Mouse (Mus musculus) midbrain, embryonic 10.5 days (tissue): ENCODE measurements around the gene Dcaf11. TPM values are rescaled to one million over a fixed set of nuclear protein-coding genes. Genes with fewer than 3 reads are reported as not detected.
A peak's percentile ranks its signal among the peaks of the same experiment; 100 is the strongest.

ENCODE experiments used
- DNase-seq: peaks from one replicate; pipeline ENCODE4 v3.0.0-alpha.2; 2017; ENCODE audit warnings: low spot score
- H3K27ac ChIP-seq: fragments of 300-500 bp; sonication (generic); replicated peaks from 2 replicates; pipeline ENCODE4 v1.5.1; 2016; ENCODE audit warnings: mild to moderate bottlenecking
- H3K27me3 ChIP-seq: fragments of 300-500 bp; sonication (generic); 2 replicates; pipeline ENCODE4 v1.6.1; 2016; ENCODE audit warnings: low read depth, mild to moderate bottlenecking; ENCODE audit not compliant: poor library complexity, severe bottlenecking
- H3K36me3 ChIP-seq: fragments of 300-500 bp; sonication (generic); 2 replicates; pipeline ENCODE4 v1.6.1; 2016; ENCODE audit warnings: mild to moderate bottlenecking, moderate library complexity
- H3K4me1 ChIP-seq: fragments of 300-500 bp; sonication (generic); 2 replicates; pipeline ENCODE4 v1.6.1; 2016
- H3K4me3 ChIP-seq: fragments of 300-500 bp; sonication (generic); 2 replicates; pipeline ENCODE4 v1.5.1; 2016; ENCODE audit warnings: mild to moderate bottlenecking, moderate library complexity
- H3K9me3 ChIP-seq: fragments of 300-500 bp; sonication (generic); replicated peaks from 2 replicates; pipeline ENCODE4 v1.6.1; 2016; ENCODE audit warnings: mild to moderate bottlenecking
- WGBS: fragments of 180-500 bp; shearing (Covaris S2); methylation state at CpG from one replicate; pipeline ENCODE4 v1.1.7; 2016; 5-methylcytosine and 5-hydroxymethylcytosine counted together
- polyA plus RNA-seq: library from polyadenylated mRNA; unstranded; fragments of >200 nt; fragmentation: Nextera tagmentation; extraction: Ambion mirVana; gene quantifications from 2 replicates; pipeline ENCODE4 v1.2.1, GENCODE M21; 2016

Dcaf11 gene
- polyA plus RNA-seq: 78.5 and 90.8 TPM in 2 replicates

- Histone ChIP-seq H3K4me1 (peaks cover 20% of the 10 kb centered on the region), H3K9me3 (no peaks in the 10 kb centered on the region), H3K27me3 (no peaks in the 10 kb centered on the region), H3K4me3 (peak within 1 kb of the TSS; percentile 73), H3K27ac (peak within 1 kb of the TSS; percentile 94), H3K36me3 (peaks cover 17% of the 10 kb centered on the region)
- WGBS: under 1% methylated on average over 27 of the region's 27 CpGs
- DNase-seq: peak; percentile 93
Observed at GRCm38 (mm10) chr14:55559799-55560201, at the start of gene Dcaf11. Gene Dcaf11 (plus strand): TSS chr14:55560006.

- no peak within 1 kb of the TSS for H3K4me3 ChIP-seq
- H3K27ac ChIP-seq: peak within 1 kb of the TSS; percentile 38; the same call in 1 of the 2 replicates
- 85% methylated on average over 18 of the region's 22 CpGs for WGBS
- peaks cover 3% of the 10 kb centered on the region; the same call in 1 of the 2 replicates for H3K36me3 ChIP-seq
- DNase-seq: no peak
- peaks cover 14% of the 10 kb centered on the region for H3K4me1 ChIP-seq
- H3K27me3 ChIP-seq: 0 out of 2 replicates have a peak, but pooled peaks cover 12% of the 10 kb centered on the region
- no peaks in the 10 kb centered on the region for H3K9me3 ChIP-seq
Observed at GRCm38 (mm10) chr14:55510125-55510731, 49.6 kb upstream of the Dcaf11 start, which contains the start of gene Cpne6. Gene Cpne6 (plus strand): TSS chr14:55510445.

GRCm38 (mm10) chr14:55511037-55511436 lies 48.8 kb upstream of the Dcaf11 start:
- WGBS: 70% methylated on average over 7 of the region's 7 CpGs
- no peak for DNase-seq
- Histone ChIP-seq H3K36me3 (peaks cover 3% of the 10 kb centered on the region; the same call in 1 of the 2 replicates), H3K4me1 (peaks cover 14% of the 10 kb centered on the region), H3K27ac (no peak overlapping the region), H3K27me3 (0 out of 2 replicates have a peak, but pooled peaks cover 13% of the 10 kb centered on the region), H3K9me3 (no peaks in the 10 kb centered on the region), H3K4me3 (no peak overlapping the region)

- Histone ChIP-seq H3K4me3 (no peak overlapping the region), H3K9me3 (no peaks in the 10 kb centered on the region), H3K36me3 (no peaks in the 10 kb centered on the region), H3K27ac (no peak overlapping the region), H3K4me1 (peaks cover 31% of the 10 kb centered on the region), H3K27me3 (peaks cover 34% of the 10 kb centered on the region)
- no peak for DNase-seq
- WGBS: 76% methylated on average over 10 of the region's 10 CpGs
Observed at GRCm38 (mm10) chr14:55513927-55514326, 45.9 kb upstream of the Dcaf11 start.

GRCm38 (mm10) chr14:55515846-55516245 lies 44.0 kb upstream of the Dcaf11 start:
- Histone ChIP-seq H3K9me3 (no peaks in the 10 kb centered on the region), H3K27me3 (peaks cover 52% of the 10 kb centered on the region), H3K27ac (no peak overlapping the region), H3K36me3 (no peaks in the 10 kb centered on the region), H3K4me1 (peaks cover 37% of the 10 kb centered on the region), H3K4me3 (no peak overlapping the region)
- WGBS: 89% methylated on average over 4 of the region's 4 CpGs
- DNase-seq: no peak

GRCm38 (mm10) chr14:55518897-55519296 lies 40.9 kb upstream of the Dcaf11 start:
- Histone ChIP-seq H3K4me1 (peaks cover 38% of the 10 kb centered on the region), H3K27ac (no peak overlapping the region), H3K4me3 (no peak overlapping the region), H3K9me3 (no peaks in the 10 kb centered on the region), H3K36me3 (no peaks in the 10 kb centered on the region), H3K27me3 (peaks cover 69% of the 10 kb centered on the region)
- WGBS: 53% methylated on average over 2 of the region's 2 CpGs
- peak; percentile 45 for DNase-seq

GRCm38 (mm10) chr14:55519604-55520003 lies 40.2 kb upstream of the Dcaf11 start:
- DNase-seq: no peak
- Histone ChIP-seq H3K9me3 (no peaks in the 10 kb centered on the region), H3K36me3 (no peaks in the 10 kb centered on the region), H3K27ac (no peak overlapping the region), H3K4me3 (no peak overlapping the region), H3K4me1 (peaks cover 38% of the 10 kb centered on the region), H3K27me3 (peaks cover 75% of the 10 kb centered on the region)
- WGBS: 64% methylated on average over 4 of the region's 4 CpGs

- under 1% methylated on average over 61 of the region's 61 CpGs for WGBS
- H3K4me1 ChIP-seq: peaks cover 38% of the 10 kb centered on the region
- peak overlapping the region; percentile 63 for H3K4me3 ChIP-seq
- no peaks in the 10 kb centered on the region for H3K36me3 ChIP-seq
- no peaks in the 10 kb centered on the region for H3K9me3 ChIP-seq
- H3K27me3 ChIP-seq: peaks cover 78% of the 10 kb centered on the region
- H3K27ac ChIP-seq: peak overlapping the region; percentile 50
- peak; percentile 53 for DNase-seq
Observed at GRCm38 (mm10) chr14:55520451-55521361, 39.1 kb upstream of the Dcaf11 start.

- H3K36me3 ChIP-seq: no peaks in the 10 kb centered on the region
- no peak overlapping the region for H3K4me3 ChIP-seq
- 65% methylated on average over 4 of the region's 4 CpGs for WGBS
- H3K27ac ChIP-seq: no peak overlapping the region
- H3K9me3 ChIP-seq: no peaks in the 10 kb centered on the region
- peaks cover 20% of the 10 kb centered on the region for H3K4me1 ChIP-seq
- peaks cover 55% of the 10 kb centered on the region for H3K27me3 ChIP-seq
- DNase-seq: no peak
Observed at GRCm38 (mm10) chr14:55524062-55524461, 35.7 kb upstream of the Dcaf11 start.

- H3K9me3 ChIP-seq: no peaks in the 10 kb centered on the region
- no peak within 1 kb of the TSS for H3K4me3 ChIP-seq
- H3K36me3 ChIP-seq: no peaks in the 10 kb centered on the region
- peaks cover 13% of the 10 kb centered on the region for H3K4me1 ChIP-seq
- no peak for DNase-seq
- 44% methylated on average over 8 of the region's 8 CpGs for WGBS
- H3K27me3 ChIP-seq: peaks cover 48% of the 10 kb centered on the region
- no peak within 1 kb of the TSS for H3K27ac ChIP-seq
Observed at GRCm38 (mm10) chr14:55524785-55525184, 35.0 kb upstream of the Dcaf11 start, which contains the start of gene Nrl. Gene Nrl (minus strand): TSS chr14:55524981.

GRCm38 (mm10) chr14:55526674-55527073 lies 33.1 kb upstream of the Dcaf11 start:
- Histone ChIP-seq H3K9me3 (no peaks in the 10 kb centered on the region), H3K36me3 (no peaks in the 10 kb centered on the region), H3K4me3 (no peak overlapping the region), H3K4me1 (no peaks in the 10 kb centered on the region), H3K27ac (no peak overlapping the region), H3K27me3 (peaks cover 36% of the 10 kb centered on the region)
- WGBS: 88% methylated on average over 2 of the region's 2 CpGs
- no peak for DNase-seq

- DNase-seq: no peak
- no peaks in the 10 kb centered on the region for H3K36me3 ChIP-seq
- peaks cover 24% of the 10 kb centered on the region for H3K27me3 ChIP-seq
- H3K9me3 ChIP-seq: no peaks in the 10 kb centered on the region
- H3K4me1 ChIP-seq: no peaks in the 10 kb centered on the region
- H3K4me3 ChIP-seq: no peak overlapping the region
- no peak overlapping the region for H3K27ac ChIP-seq
- WGBS: 21% methylated on average over 3 of the region's 3 CpGs
Observed at GRCm38 (mm10) chr14:55527940-55528339, 31.9 kb upstream of the Dcaf11 start.
